Mouse (Mus musculus): Measurements from ENCODE around the gene Cpm. TPM values are rescaled to one million over a fixed set of nuclear protein-coding genes. Genes with fewer than 3 reads are reported as not detected.
"Not testable (repeated sequence)": the region's sequence is repeated elsewhere in the genome, so short reads cannot be mapped to it uniquely, and the experiment has no call there.

Cpm gene
- total RNA-seq, 2 experiments from 2014 or later = 5.8 to 6.4 TPM

DNA sequence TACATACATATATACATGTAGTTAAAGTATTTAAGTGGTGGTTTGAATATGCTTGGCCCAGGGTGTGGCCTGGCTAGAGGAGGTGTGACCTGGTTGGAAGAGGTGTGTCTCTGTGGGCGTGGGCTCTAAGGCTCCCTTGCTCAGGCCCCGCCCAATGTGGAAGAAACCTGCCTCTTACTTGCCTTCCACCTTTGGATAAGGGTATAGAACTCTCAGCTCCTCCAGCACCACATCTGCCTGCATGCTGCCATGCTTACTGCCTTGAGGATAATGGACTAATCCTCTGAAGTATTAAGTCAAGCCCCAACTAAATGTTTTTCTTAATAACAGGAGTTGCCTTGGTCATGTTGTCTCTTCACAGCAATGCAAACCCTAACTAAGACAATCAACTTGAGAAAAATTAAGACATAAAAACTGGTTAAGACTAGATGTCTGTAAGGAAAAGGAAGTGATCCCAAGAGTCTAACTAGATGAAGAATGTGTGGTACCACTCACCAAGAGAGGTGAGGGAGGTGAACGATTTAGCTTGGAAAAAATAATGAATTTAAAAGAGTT lies 68.3 kb downstream of the Cpm start:
- no peak for DNase-seq (ENCODE audit: low spot score in 2 of 2)

DNA sequence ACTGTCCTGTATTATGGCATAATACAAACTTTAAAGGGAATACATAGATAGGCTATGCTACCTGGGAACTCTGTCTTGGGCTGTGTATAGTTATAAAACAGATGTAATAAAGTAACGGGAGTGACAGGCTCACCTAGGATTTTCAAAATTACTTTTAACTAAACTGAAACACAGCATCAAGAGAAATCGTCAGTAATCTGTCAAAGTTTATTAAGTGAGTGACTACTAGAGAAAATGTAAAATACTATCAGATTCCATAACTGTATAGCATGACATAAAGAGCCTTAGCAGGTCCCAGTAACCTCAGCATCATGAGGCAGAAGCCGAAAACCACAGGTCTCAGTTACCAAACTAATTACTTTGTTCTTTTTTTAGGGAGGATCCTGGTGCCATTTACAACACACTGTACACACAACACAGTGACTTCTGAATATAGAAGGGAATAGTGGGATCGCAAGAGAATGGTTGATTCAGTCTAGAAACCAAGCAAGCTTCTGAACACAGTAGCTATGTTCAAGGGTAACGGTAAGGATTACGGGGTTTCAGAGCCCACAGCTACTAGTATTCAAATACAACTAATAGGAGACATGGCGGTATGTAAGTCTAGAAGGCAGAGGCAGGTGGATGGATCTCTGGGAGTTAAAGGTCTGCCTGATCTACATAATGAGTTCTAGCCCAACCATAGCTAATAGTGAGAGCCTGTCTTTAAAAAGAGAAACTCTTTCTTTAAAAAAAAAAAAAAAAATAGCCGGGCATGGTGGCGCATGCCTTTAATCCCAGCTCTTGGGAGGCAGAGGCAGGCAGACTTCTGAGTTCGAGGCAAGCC lies 69.2 kb downstream of the Cpm start:
- DNase-seq (ENCODE audit: low spot score in 2 of 2) = no peak

DNA sequence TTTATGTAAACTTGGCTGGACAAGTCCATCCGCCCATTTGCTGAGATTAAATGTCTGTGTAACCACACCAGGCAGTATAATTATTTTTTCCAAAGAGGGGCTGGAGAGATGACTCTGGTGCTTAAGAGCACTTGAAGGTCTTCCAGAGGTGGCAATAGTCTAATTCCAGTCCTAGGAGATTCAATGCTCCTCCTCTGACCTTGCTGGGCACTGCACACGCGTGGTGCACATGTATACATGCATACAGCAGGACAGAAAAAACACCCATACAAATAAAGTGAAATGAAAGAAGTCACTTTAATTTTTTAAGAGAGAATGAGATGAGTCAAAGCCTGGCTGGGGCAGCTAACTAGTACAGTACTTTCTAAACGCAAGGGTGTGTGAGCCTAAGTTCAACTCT lies 70.6 kb downstream of the Cpm start:
- no peak for DNase-seq (ENCODE audit: low spot score in 2 of 2)

DNA sequence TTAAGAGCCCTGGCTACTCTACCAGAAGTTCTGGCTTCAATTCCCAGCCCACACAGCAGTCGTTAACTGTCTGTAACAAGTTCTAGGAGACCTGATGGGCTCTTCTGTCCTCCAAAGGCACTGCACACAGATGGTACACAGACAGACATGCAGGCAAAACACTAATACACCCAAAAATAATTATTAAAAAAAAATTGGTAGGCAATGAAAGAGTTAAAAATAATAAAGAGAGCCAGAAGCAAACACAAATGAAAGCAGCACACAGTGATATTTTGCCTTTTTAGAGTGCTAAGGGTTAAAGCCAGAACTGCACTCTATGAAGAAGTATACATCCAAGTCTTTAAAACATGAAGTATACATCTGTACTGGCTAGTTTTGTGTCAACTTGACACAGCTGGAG lies 71.2 kb downstream of the Cpm start:
- DNase-seq (ENCODE audit: low spot score in 2 of 2) = no peak

DNA sequence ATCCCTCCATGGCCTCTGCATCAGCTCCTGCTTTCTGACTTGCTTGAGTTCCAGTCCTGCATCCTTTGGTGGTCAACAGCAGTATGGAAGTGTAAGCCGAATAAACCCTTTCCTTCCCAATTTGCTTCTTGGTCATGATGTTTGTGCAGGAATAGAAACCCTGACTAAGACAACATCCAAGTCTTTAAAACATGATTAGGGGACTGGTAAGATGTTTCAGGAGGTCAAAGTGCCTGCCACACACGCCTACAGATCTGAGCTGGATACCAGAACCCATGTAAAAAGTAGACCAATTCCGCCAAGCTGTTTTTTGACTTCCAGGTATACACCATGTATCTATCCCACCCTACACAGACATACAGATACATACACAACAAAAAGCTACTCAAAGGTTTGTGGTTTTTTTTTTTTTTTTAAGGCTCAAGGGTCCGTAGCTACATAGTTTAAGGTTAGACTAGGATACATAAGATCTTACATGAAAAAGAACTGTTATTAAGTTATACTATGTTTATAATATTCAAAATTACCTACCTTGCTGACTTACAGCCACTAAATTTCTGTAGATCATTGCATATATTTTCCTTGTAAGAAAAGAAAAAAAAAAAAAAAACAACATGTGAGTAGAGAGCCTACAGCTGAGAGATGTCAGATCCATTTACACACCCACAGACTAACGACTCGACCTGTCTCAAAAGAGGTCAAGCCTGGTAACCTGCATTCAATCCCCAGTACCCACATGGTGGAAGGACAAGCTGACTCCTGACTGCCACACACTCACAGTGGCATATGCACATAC lies 71.9 kb downstream of the Cpm start:
- no peak for DNase-seq (ENCODE audit: low spot score in 2 of 2)

DNA sequence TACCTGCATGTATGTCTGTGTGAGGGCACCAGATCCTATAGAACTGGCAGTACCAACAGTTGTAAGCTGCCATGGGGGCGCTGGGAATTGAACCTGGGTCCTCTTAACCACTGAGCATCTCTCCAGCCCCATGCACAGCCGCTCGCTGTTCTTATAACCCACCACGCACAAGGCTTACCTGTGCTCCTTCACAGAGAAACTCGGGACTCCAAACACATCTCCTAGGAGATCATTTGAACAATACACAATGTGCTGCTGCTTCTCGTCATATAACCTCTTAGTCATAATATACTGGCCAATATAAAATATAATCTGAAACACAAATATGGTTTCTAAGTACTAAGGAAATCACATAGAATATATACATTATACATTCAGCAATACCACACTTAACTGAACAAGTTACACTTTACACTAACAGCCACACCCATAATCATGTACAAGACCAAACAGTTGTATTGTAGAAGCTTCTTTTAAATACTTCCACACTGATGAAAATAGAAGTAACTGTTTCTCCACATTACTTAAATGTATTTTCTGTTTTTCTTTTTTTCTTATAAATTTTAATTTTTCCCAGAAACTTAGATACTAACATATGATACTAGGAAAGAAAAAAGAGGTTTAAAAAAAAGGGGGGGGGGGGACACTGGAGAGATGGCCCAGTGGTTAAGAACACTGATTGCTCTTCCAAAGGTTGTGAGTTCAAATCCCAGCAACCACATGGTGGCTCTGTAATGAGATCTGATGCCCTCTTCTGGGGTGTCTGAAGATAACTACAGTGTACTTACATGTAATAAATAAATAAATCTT lies 72.9 kb downstream of the Cpm start:
- no peak for DNase-seq (ENCODE audit: low spot score in 2 of 2)

DNA sequence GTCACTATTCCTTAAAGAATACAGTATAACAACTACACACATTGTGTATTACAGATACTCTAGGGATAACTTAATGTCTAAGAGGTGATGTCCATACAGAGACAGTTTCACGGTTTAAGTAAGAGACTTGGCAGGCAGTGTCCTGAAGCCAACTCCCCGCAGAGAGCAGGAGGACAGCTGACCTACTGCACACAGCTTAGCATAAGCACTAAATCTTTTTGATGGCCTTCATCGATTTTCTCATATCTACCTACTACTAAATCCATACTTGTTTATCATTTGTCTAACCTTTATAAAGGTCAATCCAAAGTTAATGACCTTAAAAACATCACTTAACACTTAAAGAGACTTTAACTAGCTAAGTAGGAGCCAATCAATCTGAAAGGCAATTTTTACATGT lies 74.2 kb downstream of the Cpm start:
- DNase-seq (ENCODE audit: low spot score in 2 of 2) = no peak

DNA sequence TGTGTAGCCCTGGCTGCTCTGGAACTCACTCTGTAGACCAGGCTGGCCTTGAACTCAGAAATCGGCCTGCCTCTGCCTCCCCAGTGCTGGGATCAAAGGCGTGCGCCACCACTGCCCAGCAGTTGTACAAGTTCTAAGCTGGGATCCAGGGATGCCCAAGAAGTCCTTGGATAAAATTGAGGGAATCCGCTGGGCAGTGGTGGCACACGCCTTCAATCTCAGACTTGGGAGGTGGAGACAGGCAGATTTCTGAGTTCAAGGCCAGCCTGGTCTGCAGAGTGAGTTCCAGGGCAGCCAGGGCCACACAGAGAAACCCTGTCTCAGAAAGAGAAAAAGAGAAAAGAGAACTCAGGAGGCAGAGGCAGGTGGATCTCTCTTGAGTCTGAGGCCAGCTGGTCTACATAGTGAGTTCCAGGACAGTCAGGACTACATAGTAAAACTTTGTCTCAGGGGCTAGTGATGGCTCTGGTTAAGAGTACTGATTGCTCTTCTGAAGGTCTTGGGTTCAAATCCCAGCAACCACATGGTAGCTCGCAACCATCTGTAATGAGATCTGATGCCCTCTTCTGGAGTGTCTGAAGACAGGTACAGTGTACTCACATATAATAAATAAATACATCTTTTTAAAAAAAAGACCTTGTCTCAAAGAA lies 75.1 kb downstream of the Cpm start:
- not testable (repeated sequence) for DNase-seq (ENCODE audit: low spot score in 2 of 2)

DNA sequence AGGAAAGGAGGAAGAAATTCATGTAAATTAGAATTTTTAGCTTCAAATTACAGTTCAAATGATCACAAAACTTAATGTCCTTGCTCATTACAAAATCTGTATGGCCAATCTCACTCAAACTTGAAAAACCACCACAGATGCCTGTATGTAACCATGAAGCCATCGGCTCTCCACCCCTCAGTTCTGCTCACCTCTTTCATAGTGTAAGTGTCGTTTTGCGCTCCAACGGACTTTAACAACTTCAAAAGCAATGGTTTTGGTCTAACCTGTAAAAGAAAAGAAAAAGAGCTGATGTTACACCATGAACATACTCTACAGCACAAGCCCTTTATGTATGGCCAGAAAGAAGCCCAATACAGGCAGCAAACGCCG lies 75.7 kb downstream of the Cpm start:
- no peak for DNase-seq (ENCODE audit: low spot score in 2 of 2)

DNA sequence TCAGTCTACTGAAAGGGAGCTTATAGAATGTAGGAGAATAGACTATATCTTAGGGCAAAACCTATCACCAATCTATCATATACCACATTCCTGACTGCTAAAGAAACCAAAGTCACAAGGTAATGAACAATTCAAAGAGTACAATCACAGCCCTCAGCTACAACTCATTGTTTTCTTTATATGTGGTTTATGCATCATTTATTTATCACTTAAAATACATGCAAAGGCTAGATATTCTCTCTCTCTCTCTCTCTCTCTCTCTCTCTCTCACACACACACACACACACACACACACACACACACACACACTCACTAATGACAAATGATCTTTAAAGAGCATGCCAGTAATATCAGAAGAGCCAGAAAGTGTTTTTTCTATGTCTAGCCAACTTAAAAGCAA lies 76.5 kb downstream of the Cpm start:
- DNase-seq (ENCODE audit: low spot score in 2 of 2) = no peak

DNA sequence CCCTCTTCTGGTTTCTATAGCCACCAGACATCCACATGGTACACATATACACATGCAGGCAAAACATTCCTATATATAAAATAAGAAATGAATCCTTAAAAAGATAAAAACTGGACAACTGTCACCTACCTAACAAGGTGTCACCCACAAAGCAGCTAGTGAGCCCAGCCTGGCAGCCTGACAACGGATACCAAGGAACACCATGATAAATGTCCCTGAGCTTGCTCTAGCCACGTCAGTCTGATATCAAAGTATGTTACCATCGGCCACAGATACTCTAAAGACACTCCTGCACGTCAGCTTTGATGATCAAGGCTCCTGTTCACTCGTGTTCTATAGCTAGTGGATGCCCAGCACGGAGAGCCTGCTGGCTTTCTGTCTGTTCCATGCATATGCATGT lies 77.1 kb downstream of the Cpm start:
- DNase-seq (ENCODE audit: low spot score in 2 of 2) = no peak

DNA sequence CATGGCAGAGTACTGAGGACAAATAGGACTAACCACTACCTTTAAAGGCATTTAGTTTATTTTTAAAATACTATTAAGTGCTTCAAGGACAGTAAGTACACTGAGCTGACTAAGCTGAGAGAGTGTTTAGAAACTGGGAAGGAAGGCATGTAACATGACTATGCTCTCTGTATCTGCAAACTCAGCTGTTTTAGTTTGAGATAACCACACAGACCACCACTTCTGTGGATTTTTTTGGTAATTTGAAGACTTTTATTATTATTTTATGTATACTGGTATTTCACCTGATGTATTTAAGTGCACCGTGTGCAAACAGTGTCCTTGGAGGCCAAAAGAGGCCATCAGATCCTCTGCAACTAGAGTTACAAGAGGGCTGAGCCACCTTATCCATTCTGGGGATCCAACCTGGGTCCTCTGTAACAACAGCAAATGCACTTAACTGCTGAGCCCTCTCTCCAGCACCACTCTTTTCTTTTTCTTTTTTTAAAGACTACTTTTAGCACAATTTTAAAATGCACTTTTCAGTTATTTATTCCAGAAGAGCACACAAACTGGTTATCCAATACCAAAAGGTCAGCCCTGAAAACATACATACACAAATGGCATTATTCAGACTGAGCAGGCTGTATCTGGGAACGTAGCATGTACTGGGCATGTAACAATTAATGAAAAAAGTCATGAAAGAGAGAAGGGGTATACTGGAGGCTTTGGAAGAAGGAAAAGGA lies 78.0 kb downstream of the Cpm start:
- no peak for DNase-seq (ENCODE audit: low spot score in 2 of 2)

DNA sequence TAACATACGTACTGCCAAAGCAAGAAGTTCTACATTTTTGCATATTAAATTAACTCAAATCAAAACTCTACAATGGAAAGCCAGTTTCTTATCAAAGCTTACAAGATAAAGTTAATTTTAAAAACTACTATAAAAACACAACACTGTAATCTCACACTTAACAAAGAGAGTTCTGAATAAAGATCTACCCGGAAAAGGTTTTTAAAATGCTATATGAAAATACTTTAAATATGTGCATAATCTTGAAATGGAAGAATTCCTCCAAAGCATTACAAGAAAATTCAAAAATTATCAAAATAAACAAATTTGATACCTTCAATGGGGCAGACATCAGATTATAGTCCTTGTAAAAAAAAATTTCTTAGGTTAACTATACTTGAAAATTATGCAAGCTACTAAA lies 79.1 kb downstream of the Cpm start:
- DNase-seq (ENCODE audit: low spot score in 2 of 2) = no peak

DNA sequence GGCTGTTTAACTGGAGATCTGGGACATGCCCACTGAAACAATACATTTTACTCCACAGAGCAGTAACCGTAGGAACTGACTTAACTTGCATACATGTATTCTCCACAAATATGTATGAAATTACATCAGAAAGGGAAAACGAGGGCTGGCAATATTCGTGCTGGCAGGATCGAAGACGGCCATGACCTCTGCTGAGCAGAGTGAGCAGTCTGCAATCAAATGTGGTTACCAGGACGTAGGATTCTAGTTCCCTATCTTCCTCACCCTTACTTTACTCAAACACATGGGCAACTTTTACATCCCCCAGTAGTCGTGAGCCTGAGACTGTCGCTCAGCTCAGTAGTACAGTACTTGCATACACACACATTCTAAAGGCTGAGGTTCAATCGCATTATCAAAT lies 79.6 kb downstream of the Cpm start:
- DNase-seq (ENCODE audit: low spot score in 2 of 2) = no peak

DNA sequence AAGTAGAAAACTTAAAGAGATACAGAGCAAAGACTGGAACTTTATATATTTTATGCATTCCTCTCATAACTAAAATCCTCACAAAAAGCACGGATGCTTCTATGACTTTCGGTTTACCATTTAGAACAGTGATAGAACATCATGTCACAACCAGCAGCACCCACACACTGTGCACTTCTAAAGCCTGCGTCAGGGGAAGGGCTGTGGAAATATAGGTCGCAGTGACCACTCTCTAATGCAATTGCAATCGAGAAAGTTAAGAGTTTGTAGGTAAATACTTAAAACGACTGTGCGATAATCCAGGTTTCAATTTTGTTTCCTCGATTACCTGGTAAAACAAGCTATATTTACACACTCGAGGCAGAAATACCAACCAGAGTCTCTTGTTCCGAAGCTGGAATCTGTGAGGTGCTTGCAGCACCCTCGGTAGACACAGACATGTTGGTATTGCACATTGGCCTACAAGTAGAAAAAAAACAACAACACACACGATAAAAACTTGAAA lies 80.1 kb downstream of the Cpm start:
- DNase-seq (ENCODE audit: low spot score in 2 of 2) = no peak

DNA sequence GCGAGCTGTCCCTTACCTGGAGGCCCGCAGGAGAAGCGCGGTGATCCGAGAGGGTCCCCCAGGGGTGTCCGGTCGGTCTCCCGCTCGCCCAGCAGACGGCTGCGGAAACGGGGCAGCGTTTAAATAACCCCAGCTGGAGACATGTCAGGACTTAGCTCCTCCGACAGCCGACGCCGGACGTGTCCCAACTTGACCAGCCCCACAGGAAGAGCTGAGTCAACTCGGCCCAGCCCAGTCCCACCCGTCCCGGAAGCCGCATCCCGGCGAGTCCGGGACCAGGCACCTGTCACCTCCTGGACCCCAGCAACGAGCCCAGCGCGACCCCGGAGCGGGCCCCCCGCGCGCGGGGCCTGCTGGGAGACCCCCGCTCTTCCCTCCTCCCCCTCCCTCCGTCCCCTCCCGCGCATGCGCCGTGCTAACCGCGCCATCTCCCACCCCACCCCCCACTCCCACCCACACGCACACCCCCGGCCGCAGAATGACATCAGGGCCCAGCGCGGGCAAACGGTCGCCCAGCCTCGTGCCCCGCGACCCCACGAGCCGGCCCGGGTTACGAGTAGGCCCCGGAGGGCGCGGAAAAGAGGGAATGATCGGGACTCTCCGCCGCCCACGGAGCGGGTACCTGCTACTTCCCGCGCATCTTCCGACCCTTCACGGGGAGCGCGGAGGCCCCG lies 80.8 kb downstream of the Cpm start:
- peak; percentile 74 to 82 for DNase-seq (ENCODE audit: low spot score in 2 of 2)

DNA sequence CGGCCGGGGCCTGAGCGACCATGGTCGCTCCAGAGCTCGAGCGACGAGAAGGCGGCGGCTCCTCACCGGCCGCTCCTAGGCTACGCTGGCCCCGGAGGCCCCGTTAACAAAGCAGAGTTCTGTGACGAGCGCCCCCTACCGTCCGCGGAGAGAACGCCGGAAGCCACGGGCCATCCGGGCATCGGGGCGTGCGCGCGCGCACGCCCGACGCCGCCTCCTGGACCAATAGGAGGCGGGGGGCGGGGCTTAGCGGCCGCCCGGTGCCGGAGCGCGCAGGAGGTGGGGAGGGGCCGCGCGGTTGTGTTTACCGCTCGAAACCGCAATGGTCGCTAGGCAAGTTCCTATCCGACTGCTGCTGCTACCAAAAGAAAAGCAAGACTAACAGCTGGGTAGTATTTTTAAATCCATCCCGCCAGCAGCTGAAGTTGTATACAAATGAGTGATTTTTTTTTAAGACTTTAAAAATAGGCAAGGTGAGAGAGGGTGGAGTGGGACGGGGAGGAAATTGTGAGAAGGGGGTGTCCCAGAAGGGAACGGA lies 81.4 kb downstream of the Cpm start, which contains the start of gene Mdm2:
Gene Mdm2 (minus strand): TSS at position 155 of the 538 bp plus-strand sequence.
- peak; percentile 99 for DNase-seq (ENCODE audit: low spot score in 2 of 2)

DNA sequence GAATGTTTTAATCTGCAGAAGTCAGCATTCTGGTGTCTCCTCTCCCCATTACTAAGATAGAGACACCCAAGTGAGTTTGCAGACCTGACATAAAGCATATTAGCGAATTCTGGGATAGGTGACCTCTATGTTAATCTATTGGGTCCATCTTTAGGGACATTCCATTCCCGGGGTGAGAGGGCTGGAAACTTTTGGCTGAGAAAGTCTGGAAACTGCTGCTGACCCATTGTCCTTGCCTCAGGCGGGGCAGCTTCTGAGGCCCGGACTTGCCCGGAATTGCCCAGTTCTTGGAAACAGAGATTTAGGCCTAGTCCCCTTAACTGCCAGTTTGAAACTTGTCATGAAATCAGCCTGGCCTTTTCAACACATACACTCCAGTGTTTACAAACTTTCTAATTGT lies 82.1 kb downstream of the Cpm start:
- no peak for DNase-seq (ENCODE audit: low spot score in 2 of 2)

DNA sequence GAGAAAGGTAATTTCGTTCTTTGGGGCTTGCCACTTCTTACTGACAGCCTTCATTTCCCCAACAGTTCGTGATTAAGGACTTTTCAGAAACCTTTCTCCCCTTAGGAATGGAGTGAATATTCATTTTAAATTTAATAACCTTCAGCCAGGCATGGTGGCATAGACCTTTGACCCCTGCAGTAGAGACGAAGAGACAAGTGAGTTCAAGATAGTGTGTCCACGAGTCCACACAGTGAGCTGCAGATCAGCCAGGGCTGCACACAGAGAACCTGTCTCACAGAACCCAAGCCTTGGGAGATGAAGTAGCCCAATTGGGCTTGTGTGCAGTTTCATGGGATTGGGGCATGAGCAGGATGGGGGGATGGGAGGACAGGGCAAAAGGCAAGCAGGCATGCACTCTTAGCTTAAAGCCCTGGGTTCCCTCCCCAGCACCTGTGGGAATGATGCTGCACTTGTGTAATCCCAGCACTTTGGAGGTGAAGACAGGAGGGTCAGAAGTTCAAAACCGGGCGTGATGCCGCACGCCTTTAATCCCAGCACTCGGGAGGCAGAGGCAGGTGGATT lies 83.0 kb downstream of the Cpm start:
- no peak for DNase-seq (ENCODE audit: low spot score in 2 of 2)

Data from layer of hippocampus, postnatal 10 days (tissue).